Mouse (Mus musculus) adrenal gland, adult 2 months (tissue): ENCODE measurements around the gene Sugp1. TPM values are rescaled to one million over a fixed set of nuclear protein-coding genes. Genes with fewer than 3 reads are reported as not detected.

Experiments used
- DNase-seq: peaks from one replicate; pipeline ENCODE4 v3.0.0; 2021
- microRNA-seq, 2 experiments: library from miRNA; unstranded; fragments of <30 nt; microRNA quantifications; one replicate each; pipeline ENCODE4 v1.2.0; 2021
- polyA plus RNA-seq: library from polyadenylated mRNA; depleted of rRNA; stranded (reverse); fragments of >200 nt; gene quantifications from 2 replicates; pipeline ENCODE4 v1.2.3, GENCODE M21; 2012; rRNA removed
- total RNA-seq, 2 experiments: library from RNA; stranded (reverse); gene quantifications; 2 replicates each; pipeline ENCODE4 v1.2.3; 2021

The Sugp1 gene
- total and polyA plus RNA-seq, 3 experiments, result 7.5 to 32.8 (median 28.7) TPM

- no peak for DNase-seq
Observed at GRCm38 (mm10) chr8:70111192-70111795, 68.7 kb downstream of the Sugp1 start.

GRCm38 (mm10) chr8:70112401-70113016 lies 69.9 kb downstream of the Sugp1 start:
- no peak for DNase-seq

GRCm38 (mm10) chr8:70114488-70114887 lies 71.9 kb downstream of the Sugp1 start:
- DNase-seq, result no peak

- DNase-seq, result no peak
Observed at GRCm38 (mm10) chr8:70114892-70115291, 72.3 kb downstream of the Sugp1 start.

- DNase-seq, result peak; percentile 25
Observed at GRCm38 (mm10) chr8:70117611-70118010, 75.0 kb downstream of the Sugp1 start.

GRCm38 (mm10) chr8:70118726-70119700 lies 76.4 kb downstream of the Sugp1 start:
- DNase-seq, result no peak

- DNase-seq, result peak; percentile 56
Observed at GRCm38 (mm10) chr8:70120667-70121066, 78.1 kb downstream of the Sugp1 start, which contains the start of gene Ncan. Gene Ncan, minus strand, starts transcription at chr8:70120873.

Small RNA genes within 50 kb of the gene (microRNA-seq; reads per million reads assigned to microRNA genes)
- 0 reads per million in 2 experiments for gene Mir7066

Other genes with a start within 250 kb of the Sugp1 start
- gene Gmip, start 234.1 kb upstream of the Sugp1 start, total RNA-seq, result 10 to 100 TPM; 13.5 to 13.6 TPM
- gene Gmip, start 234.1 kb upstream of the Sugp1 start, polyA plus RNA-seq, result 30.3 and 36.6 TPM in 2 replicates
- gene Lpar2, start 220.4 kb upstream of the Sugp1 start, total RNA-seq, result 1 to 10 TPM; 1.2 to 2.9 TPM
- 2.0 and 2.5 TPM in 2 replicates for gene Lpar2, start 220.4 kb upstream of the Sugp1 start, polyA plus RNA-seq
- gene Pbx4, start 210.3 kb upstream of the Sugp1 start, total RNA-seq, result under 1 TPM; 0.38 to 0.69 TPM
- 5.5 and 5.8 TPM in 2 replicates for gene Pbx4, start 210.3 kb upstream of the Sugp1 start, polyA plus RNA-seq
- under 1 TPM; 0.07 to 0.09 TPM for gene Cilp2, start 155.1 kb upstream of the Sugp1 start, total RNA-seq
- 0.39 and 1.1 TPM in 2 replicates for gene Cilp2, start 155.1 kb upstream of the Sugp1 start, polyA plus RNA-seq
- under 1 TPM; 0.35 to 0.66 TPM for gene Tssk6, start 140.6 kb upstream of the Sugp1 start, total RNA-seq
- gene Tssk6, start 140.6 kb upstream of the Sugp1 start, polyA plus RNA-seq, result 1.3 and 2.0 TPM in 2 replicates
- gene Ndufa13, start 140.3 kb upstream of the Sugp1 start, total RNA-seq, result 100 to 1,000 TPM; 160 to 215 TPM
- 83.3 and 99.4 TPM in 2 replicates for gene Ndufa13, start 140.3 kb upstream of the Sugp1 start, polyA plus RNA-seq
- 1 to 10 TPM; 1.9 to 4.2 TPM for gene Yjefn3, start 140.1 kb upstream of the Sugp1 start, total RNA-seq
- gene Yjefn3, start 140.1 kb upstream of the Sugp1 start, polyA plus RNA-seq, result 6.6 and 10.8 TPM in 2 replicates
- 100 to 1,000 TPM; 102 to 116 TPM for gene Gatad2a, start 46.4 kb upstream of the Sugp1 start, total RNA-seq
- gene Gatad2a, start 46.4 kb upstream of the Sugp1 start, polyA plus RNA-seq, result 92.3 and 105 TPM in 2 replicates
- gene Mau2, start 79 bp upstream of the Sugp1 start, total RNA-seq, result 10 to 100 TPM; 51.1 to 53.3 TPM
- 98.2 and 114 TPM in 2 replicates for gene Mau2, start 79 bp upstream of the Sugp1 start, polyA plus RNA-seq
- 1 to 10 TPM in 1 of 2 experiments, under 1 TPM in 1; 0.86 to 1.6 TPM for gene Tm6sf2, start 30.1 kb downstream of the Sugp1 start, total RNA-seq
- 3.2 and 4.1 TPM in 2 replicates for gene Tm6sf2, start 30.1 kb downstream of the Sugp1 start, polyA plus RNA-seq
- under 1 TPM; 0.43 to 0.59 TPM for gene Hapln4, start 40.6 kb downstream of the Sugp1 start, total RNA-seq
- 0.20 and 0.33 TPM in 2 replicates for gene Hapln4, start 40.6 kb downstream of the Sugp1 start, polyA plus RNA-seq
- gene Ncan, start 78.1 kb downstream of the Sugp1 start, total RNA-seq, result under 1 TPM; 0.24 to 0.26 TPM
- 0.89 and 1.3 TPM in 2 replicates for gene Ncan, start 78.1 kb downstream of the Sugp1 start, polyA plus RNA-seq
- gene Nr2c2ap, start 88.5 kb downstream of the Sugp1 start, total RNA-seq, result 10 to 100 TPM; 19.1 to 20.0 TPM
- gene Nr2c2ap, start 88.5 kb downstream of the Sugp1 start, polyA plus RNA-seq, result 11.9 and 12.4 TPM in 2 replicates
- gene Rfxank, start 96.3 kb downstream of the Sugp1 start, total RNA-seq, result 10 to 100 TPM; 15.4 to 18.0 TPM
- gene Rfxank, start 96.3 kb downstream of the Sugp1 start, polyA plus RNA-seq, result 13.6 and 16.6 TPM in 2 replicates
- gene Borcs8, start 96.7 kb downstream of the Sugp1 start, total RNA-seq, result 10 to 100 TPM; 57.1 to 57.8 TPM
- gene Borcs8, start 96.7 kb downstream of the Sugp1 start, polyA plus RNA-seq, result 70.4 and 84.8 TPM in 2 replicates
- under 1 TPM; 0.45 to 0.63 TPM for gene Mef2b, start 96.9 kb downstream of the Sugp1 start, total RNA-seq
- 1.5 and 2.2 TPM in 2 replicates for gene Mef2b, start 96.9 kb downstream of the Sugp1 start, polyA plus RNA-seq
- 10 to 100 TPM; 66.5 to 74.0 TPM for gene Tmem161a, start 129.5 kb downstream of the Sugp1 start, total RNA-seq
- gene Tmem161a, start 129.5 kb downstream of the Sugp1 start, polyA plus RNA-seq, result 277 and 300 TPM in 2 replicates
- 10 to 100 TPM; 40.9 to 49.3 TPM for gene Slc25a42, start 169.5 kb downstream of the Sugp1 start, total RNA-seq
- 72.6 and 85.8 TPM in 2 replicates for gene Slc25a42, start 169.5 kb downstream of the Sugp1 start, polyA plus RNA-seq
- 10 to 100 TPM; 31.8 to 31.9 TPM for gene Sugp2, start 191.4 kb downstream of the Sugp1 start, total RNA-seq
- gene Sugp2, start 191.4 kb downstream of the Sugp1 start, polyA plus RNA-seq, result 34.8 and 36.2 TPM in 2 replicates
- 10 to 100 TPM; 10.8 to 11.5 TPM for gene Armc6, start 191.7 kb downstream of the Sugp1 start, total RNA-seq
- gene Armc6, start 191.7 kb downstream of the Sugp1 start, polyA plus RNA-seq, result 17.4 and 21.2 TPM in 2 replicates
- gene Homer3, start 240.0 kb downstream of the Sugp1 start, total RNA-seq, result 10 to 100 TPM; 16.0 to 21.8 TPM
- 56.8 and 68.4 TPM in 2 replicates for gene Homer3, start 240.0 kb downstream of the Sugp1 start, polyA plus RNA-seq